Mouse (Mus musculus) testis, postnatal 14 days (tissue): ENCODE measurements around the gene Gnao1.

Experiments used
- DNase-seq: peaks from one replicate; pipeline ENCODE4 v3.0.0; 2021; ENCODE audit warnings: low spot score

Gnao1 gene

GRCm38 (mm10) chr8:93946397-93946796 lies 136.6 kb downstream of the Gnao1 start:
- no peak for DNase-seq

GRCm38 (mm10) chr8:93950133-93950532 lies 140.4 kb downstream of the Gnao1 start:
- no peak for DNase-seq

GRCm38 (mm10) chr8:93952511-93952910 lies 142.7 kb downstream of the Gnao1 start:
- no peak for DNase-seq

- no peak for DNase-seq
Measured at GRCm38 (mm10) chr8:93958402-93958801, 148.6 kb downstream of the Gnao1 start.

GRCm38 (mm10) chr8:93960909-93961308 lies 151.1 kb downstream of the Gnao1 start:
- no peak for DNase-seq

GRCm38 (mm10) chr8:93968293-93968692 lies 158.5 kb downstream of the Gnao1 start:
- DNase-seq = no peak

- no peak for DNase-seq
Measured at GRCm38 (mm10) chr8:93969626-93970340, 160.0 kb downstream of the Gnao1 start.

GRCm38 (mm10) chr8:93971451-93971850 lies 161.7 kb downstream of the Gnao1 start:
- DNase-seq = no peak

- no peak for DNase-seq
Measured at GRCm38 (mm10) chr8:93972211-93972610, 162.4 kb downstream of the Gnao1 start.

- DNase-seq = no peak
Measured at GRCm38 (mm10) chr8:93972971-93973734, 163.4 kb downstream of the Gnao1 start.

GRCm38 (mm10) chr8:93973831-93974375 lies 164.1 kb downstream of the Gnao1 start:
- no peak for DNase-seq

GRCm38 (mm10) chr8:93974602-93975186 lies 164.9 kb downstream of the Gnao1 start:
- no peak for DNase-seq

- no peak for DNase-seq
Measured at GRCm38 (mm10) chr8:93975358-93975757, 165.6 kb downstream of the Gnao1 start.

- DNase-seq = no peak
Measured at GRCm38 (mm10) chr8:93976446-93977211, 166.9 kb downstream of the Gnao1 start.

GRCm38 (mm10) chr8:93980141-93980540 lies 170.4 kb downstream of the Gnao1 start:
- DNase-seq = no peak

- DNase-seq = no peak
Measured at GRCm38 (mm10) chr8:93981679-93982215, 172.0 kb downstream of the Gnao1 start.

- no peak for DNase-seq
Measured at GRCm38 (mm10) chr8:93983827-93984226, 174.1 kb downstream of the Gnao1 start.

- DNase-seq = no peak
Measured at GRCm38 (mm10) chr8:93984731-93985130, 175.0 kb downstream of the Gnao1 start.

GRCm38 (mm10) chr8:93989739-93990138 lies 180.0 kb downstream of the Gnao1 start:
- no peak for DNase-seq

GRCm38 (mm10) chr8:93998961-93999360 lies 189.2 kb downstream of the Gnao1 start:
- DNase-seq = no peak

GRCm38 (mm10) chr8:94004139-94004538 lies 194.4 kb downstream of the Gnao1 start:
- no peak for DNase-seq
